Mouse (Mus musculus) liver, embryonic 16.5 days (tissue): Measurements from ENCODE around the gene Bbs1. TPM values are rescaled to one million over a fixed set of nuclear protein-coding genes. Genes with fewer than 3 reads are reported as not detected.

Experiments used
- ATAC-seq: fragments of 200-750 bp; cut with Nextera tagmentation; 2 replicates; pipeline ENCODE4 v1.8.0; 2017; ENCODE audit warnings: low read depth, mild to moderate bottlenecking, moderate number of reproducible peaks, moderate library complexity
- H3K27ac ChIP-seq: fragments of 300-500 bp; sonication (generic); 2 replicates; pipeline ENCODE4 v1.5.1; 2014; ENCODE audit warnings: mild to moderate bottlenecking, low read length
- H3K27me3 ChIP-seq: fragments of 300-500 bp; sonication (generic); 2 replicates; pipeline ENCODE4 v1.6.1; 2014; ENCODE audit warnings: low read depth, low read length, mixed read lengths; ENCODE audit not compliant: control insufficient read depth, insufficient read depth
- H3K36me3 ChIP-seq: fragments of 300-500 bp; sonication (generic); 2 replicates; pipeline ENCODE4 v1.6.1; 2014; ENCODE audit warnings: mild to moderate bottlenecking; ENCODE audit not compliant: control insufficient read depth, insufficient read depth
- H3K4me1 ChIP-seq: fragments of 300-500 bp; sonication (generic); 2 replicates; pipeline ENCODE4 v1.6.1; 2014; ENCODE audit warnings: low read depth, low read length, mixed read lengths; ENCODE audit not compliant: control insufficient read depth
- H3K4me2 ChIP-seq: fragments of 300-500 bp; sonication (generic); 2 replicates; pipeline ENCODE4 v1.6.1; 2014; ENCODE audit warnings: low read depth, low read length, mixed read lengths
- H3K4me3 ChIP-seq: fragments of 300-500 bp; sonication (generic); 2 replicates; pipeline ENCODE4 v1.5.1; 2014; ENCODE audit warnings: low read depth, mild to moderate bottlenecking, low read length
- H3K9ac ChIP-seq: fragments of 300-500 bp; sonication (generic); 2 replicates; pipeline ENCODE4 v1.6.1; 2014; ENCODE audit warnings: low read depth, low read length
- H3K9me3 ChIP-seq: fragments of 300-500 bp; sonication (generic); replicated peaks from 2 replicates; pipeline ENCODE4 v1.6.1; 2016; ENCODE audit warnings: low read length; ENCODE audit not compliant: control insufficient read depth
- WGBS: fragments of 180-500 bp; shearing (Covaris S2); extraction: QIAGEN DNeasy Blood & Tissue Kit; methylation state at CpG from one replicate; pipeline ENCODE4 v1.1.7; 2014; ENCODE audit not compliant: insufficient replicate concordance; 5-methylcytosine and 5-hydroxymethylcytosine counted together
- polyA plus RNA-seq: library from polyadenylated mRNA; unstranded; fragments of >200 nt; fragmentation: Nextera tagmentation; extraction: Ambion mirVana; gene quantifications from 2 replicates; pipeline ENCODE4 v1.2.1, GENCODE M21; 2015

The Bbs1 gene
- polyA plus RNA-seq, 1 experiment from 2014 or later, result 1.2 TPM

GRCm38 (mm10) chr19:4898972-4899371 is 7.5 kb downstream of the Bbs1 start:
- Histone ChIP-seq H3K9ac (no peak overlapping the region), H3K27me3 (no peaks in the 10 kb centered on the region), H3K9me3 (no peaks in the 10 kb centered on the region), H3K27ac (no peak overlapping the region), H3K36me3 (no peaks in the 10 kb centered on the region), H3K4me1 (no peaks in the 10 kb centered on the region), H3K4me3 (no peak overlapping the region), H3K4me2 (no peak overlapping the region)
- WGBS, result 65% methylated on average over 9 of the region's 9 CpGs
- ATAC-seq, result no peak

- no peak for ATAC-seq
- Histone ChIP-seq H3K9me3 (no peaks in the 10 kb centered on the region), H3K27me3 (no peaks in the 10 kb centered on the region), H3K36me3 (no peaks in the 10 kb centered on the region), H3K4me3 (no peak overlapping the region), H3K27ac (no peak overlapping the region), H3K9ac (no peak overlapping the region), H3K4me2 (no peak overlapping the region), H3K4me1 (peaks cover 9% of the 10 kb centered on the region)
- WGBS, result 65% methylated on average over 21 of the region's 21 CpGs
Observed at GRCm38 (mm10) chr19:4896780-4897520, 9.5 kb downstream of the Bbs1 start.

GRCm38 (mm10) chr19:4891798-4892197 is 14.6 kb downstream of the Bbs1 start:
- peak; percentile 94 for ATAC-seq
- H3K27ac ChIP-seq, result peak overlapping the region; percentile 70
- H3K4me2 ChIP-seq, result peak overlapping the region; percentile 24; the same call in 1 of the 2 replicates
- no peaks in the 10 kb centered on the region for H3K9me3 ChIP-seq
- peaks cover 22% of the 10 kb centered on the region for H3K4me1 ChIP-seq
- no peaks in the 10 kb centered on the region for H3K27me3 ChIP-seq
- WGBS, result 32% methylated on average over 3 of the region's 3 CpGs
- no peak overlapping the region for H3K4me3 ChIP-seq
- no peak overlapping the region for H3K9ac ChIP-seq
- no peaks in the 10 kb centered on the region for H3K36me3 ChIP-seq

GRCm38 (mm10) chr19:4889791-4890190 is 16.6 kb downstream of the Bbs1 start:
- Histone ChIP-seq H3K4me3 (no peak overlapping the region), H3K4me2 (no peak overlapping the region), H3K9me3 (no peaks in the 10 kb centered on the region)

GRCm38 (mm10) chr19:4883961-4884360 is 22.5 kb downstream of the Bbs1 start:
- H3K4me1 ChIP-seq, result peaks cover 29% of the 10 kb centered on the region
- no peak overlapping the region for H3K4me3 ChIP-seq
- peak overlapping the region; percentile 10 for H3K4me2 ChIP-seq
- no peaks in the 10 kb centered on the region for H3K9me3 ChIP-seq
- H3K27ac ChIP-seq, result peak overlapping the region; percentile 45
- peak; percentile 89 for ATAC-seq
- WGBS, result 44% methylated on average over 4 of the region's 4 CpGs
- no peaks in the 10 kb centered on the region; the same call in 1 of the 2 replicates for H3K36me3 ChIP-seq
- peak overlapping the region; percentile 16; the same call in 1 of the 2 replicates for H3K9ac ChIP-seq
- H3K27me3 ChIP-seq, result no peaks in the 10 kb centered on the region

More at GRCm38 (mm10) chr19:4889791-4890190, 16.6 kb downstream of the Bbs1 start:
- Histone ChIP-seq H3K9ac (no peak overlapping the region), H3K27me3 (no peaks in the 10 kb centered on the region), H3K4me1 (peaks cover 22% of the 10 kb centered on the region), H3K27ac (no peak overlapping the region), H3K36me3 (no peaks in the 10 kb centered on the region)
- WGBS, result 78% methylated on average over 10 of the region's 10 CpGs
- no peak for ATAC-seq

- Histone ChIP-seq H3K9me3 (no peaks in the 10 kb centered on the region), H3K4me1 (peaks cover 36% of the 10 kb centered on the region), H3K27ac (peak overlapping the region; percentile 81; the same call in 1 of the 2 replicates), H3K27me3 (no peaks in the 10 kb centered on the region; the same call in 1 of the 2 replicates), H3K36me3 (no peaks in the 10 kb centered on the region; the same call in 1 of the 2 replicates), H3K9ac (peak overlapping the region; percentile 93), H3K4me2 (peak overlapping the region; percentile 80), H3K4me3 (peak overlapping the region; percentile 79)
- no peak for ATAC-seq
- WGBS, result 46% methylated on average over 10 of the region's 10 CpGs
Observed at GRCm38 (mm10) chr19:4879324-4879703, 27.1 kb downstream of the Bbs1 start.

GRCm38 (mm10) chr19:4878405-4879323 is 27.8 kb downstream of the Bbs1 start, which contains the start of gene Zdhhc24:
TSS of gene Zdhhc24 (plus strand) at chr19:4878668.
- peak within 1 kb of the TSS; percentile 81 for H3K27ac ChIP-seq
- WGBS, result under 1% methylated on average over 52 of the region's 52 CpGs
- H3K4me3 ChIP-seq, result peak within 1 kb of the TSS; percentile 79
- H3K9ac ChIP-seq, result peak within 1 kb of the TSS; percentile 93
- H3K27me3 ChIP-seq, result no peaks in the 10 kb centered on the region; the same call in 1 of the 2 replicates
- peak within 1 kb of the TSS; percentile 90 for H3K4me2 ChIP-seq
- H3K36me3 ChIP-seq, result no peaks in the 10 kb centered on the region; the same call in 1 of the 2 replicates
- peak; percentile 98 for ATAC-seq
- peaks cover 30% of the 10 kb centered on the region for H3K4me1 ChIP-seq
- no peaks in the 10 kb centered on the region for H3K9me3 ChIP-seq

- WGBS, result 6% methylated on average over 17 of the region's 17 CpGs
- Histone ChIP-seq H3K9ac (peak within 1 kb of the TSS; percentile 93), H3K27me3 (no peaks in the 10 kb centered on the region; the same call in 1 of the 2 replicates), H3K4me2 (peak within 1 kb of the TSS; percentile 90), H3K4me1 (peaks cover 26% of the 10 kb centered on the region), H3K27ac (peak within 1 kb of the TSS; percentile 81), H3K36me3 (no peaks in the 10 kb centered on the region; the same call in 1 of the 2 replicates), H3K4me3 (peak within 1 kb of the TSS; percentile 79), H3K9me3 (no peaks in the 10 kb centered on the region)
- ATAC-seq, result no peak
Observed at GRCm38 (mm10) chr19:4877785-4878184, 28.6 kb downstream of the Bbs1 start, which contains the start of gene Actn3. TSS of gene Actn3 (minus strand) at chr19:4877909.
